Mouse (Mus musculus): ENCODE results near the gene Slc35e3.

Gene Slc35e3

DNA sequence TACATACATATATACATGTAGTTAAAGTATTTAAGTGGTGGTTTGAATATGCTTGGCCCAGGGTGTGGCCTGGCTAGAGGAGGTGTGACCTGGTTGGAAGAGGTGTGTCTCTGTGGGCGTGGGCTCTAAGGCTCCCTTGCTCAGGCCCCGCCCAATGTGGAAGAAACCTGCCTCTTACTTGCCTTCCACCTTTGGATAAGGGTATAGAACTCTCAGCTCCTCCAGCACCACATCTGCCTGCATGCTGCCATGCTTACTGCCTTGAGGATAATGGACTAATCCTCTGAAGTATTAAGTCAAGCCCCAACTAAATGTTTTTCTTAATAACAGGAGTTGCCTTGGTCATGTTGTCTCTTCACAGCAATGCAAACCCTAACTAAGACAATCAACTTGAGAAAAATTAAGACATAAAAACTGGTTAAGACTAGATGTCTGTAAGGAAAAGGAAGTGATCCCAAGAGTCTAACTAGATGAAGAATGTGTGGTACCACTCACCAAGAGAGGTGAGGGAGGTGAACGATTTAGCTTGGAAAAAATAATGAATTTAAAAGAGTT lies 48.5 kb downstream of the Slc35e3 start:
- DNase-seq (ENCODE audit: low read depth): no peak

DNA sequence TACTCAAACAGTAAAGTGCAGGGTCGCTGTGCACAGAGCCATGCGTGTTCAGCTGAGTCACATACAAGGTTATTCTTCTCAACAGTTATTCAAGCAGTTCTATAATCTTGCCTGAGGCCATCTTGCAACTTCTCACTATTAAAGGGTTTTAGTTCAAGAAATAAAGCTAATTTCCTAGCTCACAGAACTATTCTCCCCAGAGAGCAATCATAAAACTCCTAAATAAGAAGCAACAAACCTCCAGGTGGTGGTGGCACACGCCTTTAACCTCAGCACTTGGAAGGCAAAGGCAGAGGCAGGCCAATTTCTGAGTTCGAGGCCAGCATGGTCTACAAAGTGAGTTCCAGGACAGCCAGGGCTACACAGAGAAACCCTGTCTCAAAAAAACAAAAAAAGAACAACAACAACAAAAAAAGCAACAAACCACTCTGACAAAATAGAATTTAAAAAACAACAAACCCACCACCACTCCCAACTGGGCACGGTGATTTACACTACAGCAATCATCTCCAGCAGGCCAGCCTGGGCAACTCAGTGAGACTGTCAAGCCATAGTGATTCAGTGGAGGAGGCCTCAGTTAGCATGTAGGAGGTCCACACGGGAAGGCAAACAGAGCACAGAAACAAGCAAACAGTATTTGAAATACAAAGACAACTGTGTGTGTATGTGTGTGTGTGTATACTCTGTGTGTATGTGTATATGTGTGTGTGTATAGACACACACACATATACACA lies 49.2 kb downstream of the Slc35e3 start:
- no peak for DNase-seq (ENCODE audit: low read depth)

DNA sequence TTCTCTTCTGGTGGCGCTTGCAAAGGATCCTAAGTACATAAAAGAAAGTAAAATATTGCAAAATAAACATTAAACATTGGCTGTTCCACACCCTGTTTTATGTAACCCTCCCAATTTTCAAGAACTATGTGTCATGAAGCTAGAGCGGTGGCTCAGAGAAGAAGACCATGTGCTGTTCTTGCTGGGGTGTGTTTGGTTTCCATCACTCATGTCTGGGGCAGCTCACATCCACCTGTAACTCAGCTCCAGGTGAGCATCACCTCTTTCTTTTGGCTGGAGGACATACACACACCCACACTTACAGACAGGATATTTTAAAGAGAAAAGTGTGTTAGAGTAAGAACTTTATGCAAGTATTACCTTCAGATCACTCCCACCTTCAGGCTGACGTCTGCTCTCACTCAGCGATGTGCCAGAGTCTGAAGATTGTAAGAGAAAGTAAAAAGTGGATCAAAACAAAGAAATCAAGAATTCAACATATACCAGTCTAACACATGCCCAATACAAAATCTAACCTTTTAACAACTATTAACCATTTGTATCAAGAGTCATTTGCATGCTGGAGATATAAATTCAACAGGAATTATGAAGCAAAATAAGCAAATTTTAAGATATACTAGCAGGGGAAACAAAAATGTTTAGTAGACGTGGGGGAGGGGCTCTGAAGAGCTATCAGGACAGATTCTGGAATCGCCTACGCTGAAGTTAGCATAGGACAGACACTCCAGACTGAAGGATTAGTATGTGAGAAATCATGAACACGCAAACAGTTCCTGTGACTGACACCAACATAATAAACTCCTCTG lies 49.9 kb downstream of the Slc35e3 start:
- no peak for DNase-seq (ENCODE audit: low read depth)

DNA sequence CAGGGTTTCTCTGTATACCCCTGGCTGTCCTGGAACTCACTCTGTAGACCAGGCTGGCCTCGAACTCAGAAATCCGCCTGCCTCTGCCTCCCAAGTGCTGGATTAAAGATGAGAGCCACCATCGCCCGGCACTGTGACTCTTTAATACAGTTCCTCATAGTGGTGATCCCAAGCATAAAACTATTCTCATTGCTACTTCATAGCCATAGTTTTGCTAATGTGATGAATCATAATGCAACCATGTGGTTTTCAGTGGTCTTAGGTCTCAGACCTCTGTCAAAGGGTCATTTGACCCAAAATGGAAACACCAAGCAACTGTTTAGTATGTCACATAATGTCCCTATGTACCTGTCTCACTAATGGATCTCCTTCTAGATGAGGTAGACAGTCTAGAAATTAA lies 50.6 kb downstream of the Slc35e3 start:
- DNase-seq (ENCODE audit: low read depth): no peak

DNA sequence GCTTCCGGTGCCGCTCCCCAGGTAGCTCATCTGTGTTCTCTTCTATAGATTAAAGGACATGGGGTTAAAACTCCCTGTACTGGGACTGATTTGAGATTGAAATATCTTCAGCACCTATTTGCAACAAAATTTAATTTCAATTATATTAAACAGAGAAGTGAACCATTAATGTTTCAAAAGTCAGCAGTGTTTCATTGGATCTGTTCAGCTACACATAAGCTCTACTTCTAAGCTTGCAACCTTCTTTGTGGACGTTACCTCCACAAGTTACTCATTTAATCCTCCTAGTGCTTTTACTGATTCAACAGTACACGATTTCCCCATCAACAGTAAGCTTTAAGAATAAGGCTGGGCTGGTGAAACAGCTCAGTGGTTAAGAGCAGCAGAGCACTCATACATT lies 51.1 kb downstream of the Slc35e3 start:
- DNase-seq (ENCODE audit: low read depth): no peak

DNA sequence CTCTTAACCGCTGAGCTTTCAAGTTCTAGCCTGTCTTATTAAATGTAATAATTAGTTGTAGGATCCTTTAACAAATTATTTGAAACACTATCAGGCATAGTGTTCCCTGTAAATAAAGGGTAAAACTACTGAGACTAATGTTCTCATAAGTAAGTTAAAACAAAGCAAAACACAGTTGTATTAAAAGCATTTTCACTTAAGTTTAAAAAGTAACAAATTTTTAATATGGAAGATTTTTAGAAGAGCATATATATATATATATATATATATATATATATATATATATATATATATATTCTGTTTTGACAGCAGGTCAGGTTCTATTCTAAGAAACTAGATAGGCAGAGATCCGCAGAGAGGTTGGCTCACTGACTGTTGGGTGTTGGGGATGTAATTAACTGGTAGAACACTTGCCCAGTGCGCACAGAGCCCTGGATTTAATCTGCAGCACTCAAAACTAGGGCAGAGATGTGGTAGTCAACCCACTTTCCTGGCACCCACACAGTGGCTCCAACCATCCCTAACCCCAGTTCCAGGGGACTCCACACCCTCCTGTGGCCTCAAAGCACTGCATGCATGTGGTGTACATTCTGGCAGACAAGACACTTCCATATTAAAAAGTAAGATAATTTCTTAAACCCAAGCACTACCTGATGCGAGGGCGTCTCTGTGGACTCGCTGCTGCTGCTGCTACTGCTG lies 51.8 kb downstream of the Slc35e3 start:
- DNase-seq (ENCODE audit: low read depth): no peak

DNA sequence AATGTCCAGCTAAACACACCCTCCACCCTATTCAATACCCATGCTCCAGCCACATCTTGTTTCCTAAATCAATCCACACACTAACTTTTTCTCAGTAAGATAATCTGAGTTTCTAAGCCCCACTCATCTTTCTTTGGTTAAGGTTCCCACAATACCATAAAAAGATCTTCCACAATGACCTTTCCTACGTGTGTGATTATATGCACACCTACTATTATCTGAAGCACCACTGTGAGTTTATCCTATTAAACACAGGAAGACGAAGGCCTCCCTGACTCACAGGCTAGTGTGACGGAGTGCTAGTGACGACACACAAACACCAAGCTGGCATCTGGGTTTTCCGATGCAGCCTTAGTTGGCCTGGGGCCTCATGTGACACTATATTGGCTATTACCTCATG lies 53.2 kb downstream of the Slc35e3 start:
- DNase-seq (ENCODE audit: low read depth): no peak

DNA sequence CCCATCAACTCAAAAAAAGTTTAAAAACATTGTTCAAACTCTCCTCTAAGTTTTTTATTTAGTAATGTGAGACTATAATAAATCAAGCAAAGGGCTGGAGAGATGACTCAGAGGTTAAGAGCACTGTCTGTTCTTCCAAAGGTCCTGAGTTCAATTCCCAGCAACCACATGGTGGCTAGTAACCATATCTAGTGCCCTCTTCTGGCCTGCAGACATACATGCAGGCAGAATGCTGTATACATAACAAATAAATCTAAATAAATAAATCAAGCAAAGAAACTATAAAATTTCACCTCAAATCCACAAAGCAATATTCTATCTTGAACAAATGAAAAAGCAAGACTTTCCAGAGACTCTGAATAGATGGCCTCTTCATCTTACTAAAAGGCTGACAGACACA lies 54.0 kb downstream of the Slc35e3 start:
- no peak for DNase-seq (ENCODE audit: low read depth)

DNA sequence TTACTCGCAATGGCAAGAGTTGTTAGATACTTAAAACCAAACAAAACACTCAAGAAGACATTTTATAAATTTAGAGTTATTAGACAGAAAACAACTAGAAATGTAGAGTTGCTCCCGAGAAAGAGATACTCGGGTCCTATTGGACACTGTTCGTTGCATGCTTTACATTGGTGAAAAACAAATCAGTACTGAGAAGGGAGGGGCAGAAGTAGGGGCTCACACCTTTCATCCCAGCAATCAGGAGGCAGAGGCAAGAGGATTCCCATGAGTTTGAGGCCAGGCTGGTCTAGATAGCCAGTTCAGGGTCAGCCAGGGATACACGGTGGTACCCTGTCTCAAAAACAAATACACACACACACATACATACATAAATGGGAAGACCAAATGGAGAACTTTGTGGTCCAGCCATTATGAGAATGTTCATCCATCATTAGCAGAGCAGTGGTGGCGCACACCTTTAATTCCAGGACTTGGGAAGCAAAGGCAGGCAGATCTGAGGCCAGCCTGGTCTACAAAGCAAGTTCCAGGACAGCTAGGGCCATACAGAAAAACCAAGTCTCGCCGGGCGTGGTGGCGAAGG lies 54.7 kb downstream of the Slc35e3 start:
- DNase-seq (ENCODE audit: low read depth): no peak

DNA sequence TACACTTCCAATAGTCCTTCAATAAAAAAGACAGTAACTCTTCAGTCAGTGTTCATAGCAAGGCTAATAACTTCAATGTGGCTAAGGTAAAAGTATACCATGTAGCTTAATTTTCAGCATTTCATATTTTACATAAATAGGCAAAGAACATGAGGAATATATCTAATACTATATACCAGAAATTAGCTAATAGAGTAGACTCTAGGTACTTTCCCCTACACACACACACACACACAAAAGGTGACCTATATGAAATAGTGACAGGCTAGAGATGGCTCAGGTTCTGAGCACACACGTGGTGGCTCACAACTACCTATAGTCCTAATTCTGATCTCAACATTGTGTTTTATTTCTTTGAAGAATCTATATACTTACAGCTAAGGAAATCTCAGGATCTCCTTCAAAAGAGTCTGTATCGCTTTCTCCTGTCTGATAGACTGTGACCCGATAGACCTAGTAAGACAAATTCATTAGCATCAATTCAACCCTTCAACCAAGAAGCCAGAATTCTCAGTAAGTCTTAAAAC lies 55.3 kb downstream of the Slc35e3 start:
- DNase-seq (ENCODE audit: low read depth): no peak

DNA sequence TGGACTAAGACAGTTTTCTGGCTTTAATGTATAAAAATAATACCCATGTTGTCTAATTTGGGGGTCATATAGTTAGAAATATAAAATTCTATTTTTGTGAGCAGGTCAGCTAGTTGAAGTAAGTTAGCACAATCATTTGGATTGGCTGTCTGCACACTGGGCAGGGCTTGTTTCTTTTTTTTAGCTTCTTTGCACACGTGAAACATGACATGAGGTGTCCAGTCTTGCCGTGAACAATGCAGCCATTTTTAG lies 56.1 kb downstream of the Slc35e3 start:
- no peak for DNase-seq (ENCODE audit: low read depth)

DNA sequence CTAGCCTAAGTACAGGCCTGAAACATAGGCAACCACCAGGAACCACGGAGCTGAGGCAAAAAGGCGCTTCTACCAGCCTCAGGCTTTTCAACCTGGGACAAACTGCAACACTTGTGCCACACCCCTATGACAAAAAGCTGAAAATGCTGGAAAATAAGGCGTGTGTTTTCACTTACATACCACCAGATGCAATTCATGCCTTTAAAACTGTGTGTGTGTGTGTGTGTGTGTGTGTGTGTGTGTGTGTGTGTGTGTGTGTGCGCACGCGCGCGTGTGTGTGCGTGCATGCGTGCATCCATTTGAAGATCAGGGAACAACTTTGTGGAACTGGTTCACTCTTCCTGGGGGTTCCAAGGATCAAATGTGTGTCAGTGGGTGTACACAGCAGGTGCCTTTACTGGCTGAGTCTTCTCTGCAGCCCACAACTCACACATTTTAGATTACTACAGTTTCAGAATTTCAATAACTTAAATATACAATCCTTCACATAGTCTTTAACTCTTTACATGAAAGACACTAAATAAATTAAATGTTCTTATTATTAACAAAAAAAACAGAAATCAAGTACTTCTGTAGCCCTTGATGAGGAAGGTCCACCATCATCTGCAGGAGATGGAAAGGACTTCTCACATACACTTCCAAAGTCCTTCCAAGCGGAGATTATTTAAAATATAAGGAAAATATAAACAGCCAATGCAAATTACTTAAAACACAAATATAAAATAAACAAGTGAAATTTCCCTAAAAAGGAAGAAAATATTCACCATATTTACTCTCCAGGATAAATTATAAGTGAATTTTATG lies 56.7 kb downstream of the Slc35e3 start:
- DNase-seq (ENCODE audit: low read depth): no peak

DNA sequence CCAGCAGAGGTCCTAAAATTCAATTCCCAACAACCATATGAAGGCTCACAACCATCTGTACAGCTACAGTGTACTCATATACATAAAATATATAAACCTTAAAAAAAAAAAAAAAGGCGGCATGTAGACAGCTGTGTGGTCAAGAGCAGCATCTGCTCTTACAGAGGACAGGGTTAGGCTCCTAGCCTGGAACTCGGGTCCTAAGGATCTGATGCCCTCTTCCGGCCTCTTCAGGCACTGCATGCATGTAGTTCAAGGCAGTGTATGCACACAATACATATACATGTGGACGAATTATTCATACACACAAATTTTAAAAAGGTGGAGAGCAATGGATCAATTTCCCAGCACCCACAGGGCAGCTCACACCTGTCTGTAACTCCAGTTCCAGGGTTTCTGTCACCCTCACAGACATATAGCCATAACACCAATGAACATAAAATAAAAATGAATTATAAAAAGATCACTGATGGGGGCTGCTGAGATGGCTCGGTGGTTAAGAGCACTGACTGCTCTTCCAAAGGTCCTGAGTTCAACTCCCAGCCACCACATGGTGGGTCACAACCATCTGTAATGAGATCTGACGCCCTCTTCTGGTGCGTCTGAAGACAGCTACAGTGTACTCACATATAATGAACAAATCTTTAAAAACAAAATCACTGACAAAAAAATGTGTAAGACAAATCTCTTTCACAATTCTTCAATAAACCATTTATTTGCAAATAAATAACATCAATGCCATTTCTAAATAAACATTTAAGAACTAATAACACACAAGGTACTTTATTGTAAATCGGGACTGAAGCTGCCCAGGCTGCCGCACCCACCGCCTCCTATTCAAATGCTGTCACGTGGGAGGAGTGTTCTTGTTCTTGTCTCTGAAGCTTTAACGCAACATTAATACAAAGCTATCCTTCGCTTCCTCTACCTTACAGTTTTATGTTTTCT lies 57.7 kb downstream of the Slc35e3 start:
- no peak for DNase-seq (ENCODE audit: low read depth)

DNA sequence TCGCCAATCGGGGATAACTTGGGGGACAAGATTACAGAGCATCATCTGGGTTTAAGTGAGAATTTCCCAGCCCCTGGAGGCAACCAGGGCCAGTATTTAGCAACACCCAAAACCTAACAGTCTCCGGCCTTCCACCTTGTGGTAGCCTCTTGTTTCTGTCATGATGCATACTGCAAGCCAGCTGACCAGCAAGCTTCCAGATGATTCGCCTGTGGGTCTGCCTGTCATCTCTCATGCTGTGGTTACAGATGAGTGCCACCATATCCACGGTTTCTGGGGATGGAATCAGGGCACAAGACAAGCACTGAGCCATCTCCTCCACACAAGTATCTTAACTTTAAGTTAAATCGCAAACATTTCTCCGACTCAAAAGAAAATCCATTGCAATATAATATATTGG lies 58.6 kb downstream of the Slc35e3 start:
- DNase-seq (ENCODE audit: low read depth): no peak

DNA sequence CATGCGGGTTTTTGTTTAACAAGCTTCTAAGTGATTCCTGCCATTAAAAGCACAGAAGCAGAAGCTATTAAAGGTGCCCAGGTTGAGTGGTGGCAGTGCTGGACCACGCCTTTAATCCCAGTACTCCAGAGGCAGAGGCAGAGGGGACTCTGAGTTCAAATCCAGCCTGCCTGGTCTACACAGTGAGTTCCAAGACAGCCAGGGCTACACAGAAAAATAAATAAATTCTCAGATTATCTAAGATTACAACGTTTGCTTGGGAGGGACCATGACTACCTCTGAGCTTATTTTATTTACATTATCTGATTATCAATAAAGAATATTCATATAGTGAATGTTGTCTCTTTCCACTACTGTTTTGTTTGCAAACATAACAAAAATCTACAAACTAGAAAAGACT lies 59.1 kb downstream of the Slc35e3 start:
- DNase-seq (ENCODE audit: low read depth): no peak

DNA sequence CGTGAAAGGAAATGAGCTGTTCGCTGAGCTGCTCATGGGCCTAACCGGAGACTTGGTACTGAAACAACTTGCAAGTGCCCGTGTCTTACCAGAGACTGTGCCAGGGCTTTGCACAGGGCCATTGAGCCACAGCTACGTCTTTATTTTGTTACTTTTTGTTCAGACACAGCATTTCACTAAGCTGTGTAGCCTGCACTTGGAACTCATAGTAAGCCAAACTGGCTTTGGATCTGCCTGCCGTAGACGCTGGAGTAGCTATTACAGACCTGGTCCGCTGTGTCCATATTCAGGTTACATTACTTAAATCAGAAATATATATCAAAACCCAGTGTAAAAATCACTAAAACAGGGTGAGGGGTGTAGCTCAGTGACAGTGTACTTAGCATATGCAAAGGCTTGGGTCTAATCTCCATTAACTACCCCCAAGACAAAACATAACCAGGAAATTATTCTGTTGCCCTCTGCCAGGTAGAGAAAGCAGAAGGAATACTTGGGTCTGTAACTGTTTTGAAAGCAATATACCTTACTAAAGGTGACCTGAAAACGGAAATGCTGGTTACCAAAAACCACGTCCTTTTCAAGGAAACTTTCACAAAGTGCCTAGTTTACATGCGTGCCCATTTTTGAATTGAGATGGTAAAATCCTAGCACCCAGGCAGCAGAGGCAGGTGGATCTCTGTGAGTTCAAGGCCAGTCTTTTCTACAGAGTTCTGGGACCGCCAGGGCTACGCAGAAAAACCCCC lies 60.1 kb downstream of the Slc35e3 start:
- no peak for DNase-seq (ENCODE audit: low read depth)

DNA sequence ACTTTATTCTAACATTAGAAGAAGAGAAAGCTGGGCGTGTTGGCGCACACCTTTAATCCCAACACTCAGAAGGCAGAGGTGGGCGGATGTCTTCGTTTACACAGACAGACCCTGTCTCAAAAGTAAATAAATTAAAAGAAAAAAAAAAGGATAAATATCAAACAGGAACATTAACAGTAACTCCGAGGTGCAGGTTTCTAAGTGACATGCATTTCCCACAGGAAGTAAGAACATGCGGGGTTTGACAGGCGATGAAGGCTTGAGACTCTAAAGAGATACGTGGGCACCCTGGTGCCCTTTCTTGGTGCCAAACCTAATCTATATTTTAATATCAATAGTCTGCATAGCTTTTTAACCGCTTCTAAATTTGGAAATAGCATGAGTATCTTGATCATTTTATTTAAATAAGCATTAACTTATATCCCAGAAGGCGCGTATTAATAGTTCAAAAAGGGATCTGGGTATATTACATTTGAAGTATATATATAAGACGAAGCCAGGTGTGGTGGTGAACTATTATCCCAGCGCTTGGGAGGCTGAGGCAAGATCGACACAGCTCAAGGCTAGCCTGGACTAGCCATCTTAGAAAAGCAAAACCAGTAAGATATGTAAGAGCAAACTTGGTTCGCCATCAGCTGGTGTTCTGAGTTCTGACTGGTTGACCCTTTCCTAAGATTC lies 60.9 kb downstream of the Slc35e3 start:
- no peak for DNase-seq (ENCODE audit: low read depth)

DNA sequence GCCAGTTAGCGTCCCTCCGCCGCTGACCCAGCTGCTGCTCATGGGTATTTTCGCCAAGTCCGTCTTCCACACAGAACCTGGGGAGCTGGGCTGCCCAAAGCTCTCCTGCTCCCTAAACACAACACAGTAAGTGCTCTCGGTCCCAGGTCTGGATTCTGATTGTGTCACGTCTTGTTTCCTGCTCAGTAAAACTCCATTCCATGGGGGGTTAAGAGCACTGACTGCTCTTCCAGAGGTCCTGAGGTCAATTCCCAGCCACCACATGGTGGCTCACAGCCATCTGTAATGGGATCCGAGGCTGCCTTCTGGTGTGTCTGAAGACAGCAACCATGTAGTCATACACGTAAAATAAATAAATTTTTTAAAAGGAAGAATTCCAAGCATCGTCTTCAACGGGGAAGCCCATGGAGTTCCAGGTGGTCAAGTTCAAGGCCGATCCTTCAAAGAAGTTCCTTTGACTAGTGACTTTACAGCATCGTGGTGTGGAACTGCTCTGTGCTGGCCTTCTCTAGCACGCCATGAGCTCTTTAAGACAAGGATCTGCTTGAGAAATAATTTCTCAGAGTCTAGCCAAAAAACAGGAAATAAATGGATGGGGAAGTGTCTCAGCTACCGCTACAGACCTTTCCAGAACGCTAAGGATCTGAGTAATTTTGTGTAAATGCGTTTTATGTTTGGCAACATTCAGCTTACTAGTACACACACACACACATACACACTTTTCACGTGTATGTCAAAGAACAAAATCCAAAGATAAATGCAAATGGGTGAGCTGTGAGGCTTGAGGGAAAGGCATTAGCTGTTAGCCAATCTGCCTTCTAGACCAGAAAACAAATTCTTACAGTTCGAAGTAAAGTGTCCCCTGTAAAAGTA lies 61.6 kb downstream of the Slc35e3 start:
- no peak for DNase-seq (ENCODE audit: low read depth)

Measured in fibroblast of lung, adult 2 months (primary cell).